Mouse (Mus musculus): Measurements from ENCODE around the gene Zfp354b.

The Zfp354b gene

GRCm38 (mm10) chr11:50886231-50886932, 45.1 kb downstream of the Zfp354b start:
- no peak for DNase-seq (ENCODE audit: low spot score)

GRCm38 (mm10) chr11:50883756-50884155, 47.7 kb downstream of the Zfp354b start:
- DNase-seq (ENCODE audit: low spot score): no peak

- no peak for DNase-seq (ENCODE audit: low spot score)
Measured at GRCm38 (mm10) chr11:50878641-50879040, 52.8 kb downstream of the Zfp354b start.
